Mouse (Mus musculus): ENCODE data around the gene Plce1.

- TF ChIP-seq GATA1 (IDR thresholded peaks at IDR 0.05; ENCODE audit: low read length): no peak
- no peak for TF ChIP-seq TAL1 (IDR thresholded peaks at IDR 0.05; ENCODE audit: low read length)
These were observed 5.1 kb downstream of the Plce1 start for GRCm38 (mm10) chr19:38485779-38486555.
